Mouse (Mus musculus) monocyte, adult 2 months (primary cell): Measurements from ENCODE around the gene Zfp58.

Experiments used
- DNase-seq, 2 experiments: peaks; one replicate each; pipeline ENCODE4 v3.0.0; 2022; ENCODE audit warnings: low spot score in 2 of 2, low read depth in 1 of 2

Gene Zfp58

DNA sequence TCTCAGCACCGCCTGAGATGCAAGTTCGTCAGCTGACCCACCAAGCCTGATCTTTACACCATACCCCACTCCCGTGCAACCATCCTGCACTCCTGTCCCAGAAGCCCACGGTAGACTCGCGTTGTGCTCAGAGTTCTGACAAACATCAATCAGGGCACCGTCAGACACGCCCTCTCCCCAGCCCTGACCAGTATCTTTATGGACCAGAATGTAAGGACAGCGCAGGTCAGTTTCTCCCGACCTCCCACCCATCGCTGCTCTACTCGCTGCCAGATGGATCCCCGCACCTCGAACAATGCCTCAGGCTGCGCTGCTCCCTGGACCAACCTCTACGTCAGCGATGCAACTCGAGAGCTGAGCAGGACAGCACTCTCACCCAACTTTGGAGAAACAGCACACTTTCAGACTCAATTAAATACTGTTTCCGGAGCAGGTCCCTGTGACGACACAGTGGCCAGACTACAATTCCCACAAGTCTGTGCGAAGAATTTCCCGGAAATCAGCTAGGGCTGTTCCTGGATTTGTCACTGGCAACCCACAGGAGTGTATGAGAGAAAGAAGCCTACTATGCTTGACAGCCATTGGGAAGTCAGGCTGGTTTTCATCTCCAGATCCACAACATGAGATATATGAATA lies at the start of gene Zfp58:
TSS of gene Zfp58 (minus strand) at position 472 of the 636 bp plus-strand sequence.
- DNase-seq: peak; percentile 34 to 69

DNA sequence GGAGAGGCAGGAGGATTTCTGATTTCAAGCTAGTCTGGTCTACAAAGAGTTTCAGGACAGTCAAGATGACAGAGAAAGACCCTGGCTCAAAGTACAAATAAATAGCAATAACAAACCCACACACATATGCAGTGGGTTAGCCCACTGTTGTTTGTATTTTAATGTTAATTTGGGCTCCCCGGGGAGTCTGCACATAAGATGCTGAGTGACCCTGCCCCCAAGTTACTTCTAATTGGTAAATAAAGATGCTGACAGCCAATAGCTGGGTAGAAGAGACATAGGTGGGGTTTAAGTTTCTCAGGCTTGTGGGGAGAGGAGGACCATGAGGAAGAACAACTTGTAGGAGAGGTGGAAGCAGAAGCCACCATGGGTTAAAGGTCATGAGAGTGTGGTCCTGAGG lies 45.6 kb upstream of the Zfp58 start:
- DNase-seq: no peak

DNA sequence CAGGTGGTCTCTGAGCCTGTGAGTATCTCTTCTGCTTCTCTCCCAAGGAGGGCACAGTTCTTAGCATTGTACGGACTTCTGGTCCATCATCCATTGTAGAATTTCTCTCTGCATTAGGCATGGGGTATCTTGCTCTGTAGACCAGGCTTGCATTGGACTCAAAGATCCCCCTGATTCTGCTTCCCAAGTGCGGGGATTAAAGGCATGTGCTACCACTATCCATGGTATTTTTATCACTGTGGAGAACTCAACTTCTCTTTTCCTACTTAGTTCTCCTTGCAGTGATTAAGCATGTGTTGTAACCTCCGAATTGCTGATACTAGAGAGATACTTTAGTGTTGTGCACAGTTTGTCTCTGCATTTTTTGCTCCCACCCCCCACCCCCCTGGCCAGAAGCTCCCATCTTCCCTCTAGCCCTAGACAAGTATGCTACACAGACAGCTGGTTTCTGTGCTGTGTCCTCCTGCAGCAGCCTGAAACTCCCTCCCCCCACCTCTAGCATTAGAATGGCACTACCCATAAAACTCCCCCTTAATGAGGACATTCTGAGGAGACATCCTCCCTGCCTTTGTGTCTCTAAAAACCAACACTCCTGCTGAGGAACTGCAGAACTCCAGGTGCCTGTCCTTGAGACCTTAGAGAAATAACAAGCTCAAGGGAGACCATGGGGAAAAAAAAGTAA lies 26.8 kb upstream of the Zfp58 start:
- DNase-seq: no peak

DNA sequence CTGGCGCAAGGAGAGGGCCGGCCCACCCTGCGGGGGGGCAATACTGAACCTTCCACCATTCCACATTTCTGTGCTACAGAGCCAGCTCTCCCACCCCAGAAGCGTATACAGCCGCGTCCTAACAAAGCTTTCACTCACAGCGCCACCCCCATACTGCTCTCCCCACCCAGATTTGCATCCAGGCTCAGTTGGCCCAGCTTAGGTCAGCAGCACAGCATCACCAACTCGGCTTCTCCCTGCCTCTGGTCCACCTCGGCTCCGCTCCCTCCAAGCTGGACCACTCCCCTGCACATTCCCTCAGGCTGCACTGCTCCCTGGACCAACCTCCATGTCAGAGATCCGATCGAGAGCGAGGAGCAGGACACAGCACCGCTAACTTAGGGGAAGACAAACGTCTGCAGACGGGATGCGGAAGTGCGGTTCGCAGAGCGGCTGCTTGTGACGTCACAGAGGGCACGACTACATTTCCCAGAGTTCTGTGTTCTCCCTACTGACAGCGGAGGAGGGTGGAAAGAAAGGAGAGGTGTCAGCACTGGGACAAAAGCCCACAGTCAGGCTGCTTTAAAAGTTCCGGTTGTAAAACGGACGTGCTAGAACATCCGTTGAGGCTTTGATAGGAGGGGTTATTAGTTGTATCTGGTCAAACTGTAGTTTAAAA lies 25.5 kb upstream of the Zfp58 start, which contains the start of the genes Gm26965 and Zfp87:
TSS of gene Gm26965 (minus strand) at position 399 of the 658 bp plus-strand sequence.
TSS of gene Zfp87 (minus strand) at position 425 of the 658 bp plus-strand sequence.
- peak; percentile 82 to 89 for DNase-seq

DNA sequence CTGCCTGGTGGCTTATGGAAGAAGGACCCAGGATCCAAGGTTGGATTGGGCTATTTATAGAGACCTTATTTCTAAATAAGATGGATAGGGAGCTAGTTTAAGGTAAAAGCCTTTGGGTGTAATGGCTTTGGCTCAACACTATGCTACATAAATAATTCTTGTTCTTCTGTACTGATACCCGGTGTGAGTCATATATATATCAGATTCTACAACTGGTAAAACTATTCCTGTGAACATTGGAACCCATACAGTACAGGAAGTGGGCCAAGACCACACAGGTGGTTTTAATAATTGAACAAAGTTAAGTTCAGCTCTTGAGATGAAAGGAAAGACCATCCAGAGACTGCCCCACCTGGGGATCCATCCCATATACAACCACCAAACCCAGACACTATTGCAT lies 553 bp upstream of the Zfp58 start:
- no peak for DNase-seq

DNA sequence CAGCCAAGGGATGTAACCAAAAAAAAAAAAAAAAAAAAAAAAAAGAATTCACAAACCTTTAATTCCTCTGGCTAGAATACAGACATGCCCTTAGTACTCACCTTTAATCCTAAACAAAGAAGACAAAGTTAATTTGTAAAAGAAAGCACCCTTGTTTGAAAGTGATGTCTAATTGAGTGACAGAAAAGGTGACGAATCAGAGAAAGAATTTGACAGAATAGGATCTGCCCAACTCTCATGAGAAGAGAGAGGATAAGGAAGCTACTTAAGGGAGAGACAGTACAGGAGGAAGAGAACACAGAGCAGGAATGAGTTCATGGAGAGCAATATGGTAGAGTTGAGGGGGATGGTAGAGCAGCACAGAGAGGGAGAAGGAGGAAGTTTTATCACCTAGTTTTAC lies 4.7 kb downstream of the Zfp58 start:
- no peak for DNase-seq

DNA sequence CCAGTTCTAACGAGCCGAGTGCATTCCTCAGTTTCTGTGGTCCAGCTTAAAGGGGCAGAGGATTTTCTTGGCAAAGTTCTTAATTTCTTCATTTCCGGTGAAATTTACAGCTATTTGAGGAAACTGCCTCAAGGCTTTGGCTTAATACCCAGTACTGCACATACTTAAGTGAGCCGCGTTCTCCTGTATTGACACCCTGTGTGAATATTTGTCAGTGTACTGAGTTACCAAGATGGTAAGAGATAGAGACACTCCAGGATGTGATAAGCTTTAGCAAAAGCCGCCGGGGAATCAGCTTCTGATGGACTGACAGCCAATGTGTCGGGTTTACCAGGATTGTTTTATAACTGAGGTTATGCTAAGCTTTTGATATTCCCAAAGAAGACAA lies 15.9 kb downstream of the Zfp58 start:
- DNase-seq: no peak

DNA sequence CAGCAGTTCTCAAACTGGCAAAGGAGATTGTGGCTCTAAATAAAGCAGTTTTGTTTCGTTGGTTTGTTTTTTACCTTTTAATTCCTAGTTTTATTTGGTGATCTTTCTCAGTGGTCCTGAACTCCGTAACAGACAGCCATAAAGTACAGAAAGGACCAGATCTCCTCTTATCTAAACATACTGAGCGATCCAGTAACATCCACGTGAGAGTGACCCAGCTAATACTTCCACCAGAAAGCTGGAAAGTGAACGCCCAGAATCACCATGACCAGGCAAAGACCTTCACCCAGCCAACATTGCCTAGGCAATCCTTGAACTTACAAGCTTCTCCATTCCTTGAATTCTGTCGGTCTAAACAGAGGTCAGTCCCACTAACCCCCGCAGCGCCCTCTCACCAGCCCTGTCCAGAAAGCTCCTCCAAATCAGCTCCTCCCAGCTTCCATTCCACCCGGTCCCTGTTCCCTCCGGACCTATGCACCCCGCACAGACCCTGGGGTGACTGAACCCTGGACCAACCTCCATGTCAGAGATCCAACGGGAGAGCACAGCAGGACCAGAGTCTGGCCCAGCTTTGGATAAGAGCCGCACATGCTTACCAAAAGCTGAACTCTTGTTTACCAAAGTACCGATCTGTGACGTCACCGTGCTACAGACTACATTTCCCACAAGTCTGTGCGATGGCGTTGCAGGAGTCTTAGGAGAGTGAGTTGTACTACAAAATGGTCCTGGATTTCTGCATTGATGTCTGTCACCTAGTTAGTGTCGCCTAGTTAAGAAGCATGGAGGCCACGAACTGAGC lies 16.5 kb downstream of the Zfp58 start, which contains the start of gene Zfp874b:
TSS of gene Zfp874b (minus strand) at position 634 of the 799 bp plus-strand sequence.
- peak; percentile 40 to 69 for DNase-seq

DNA sequence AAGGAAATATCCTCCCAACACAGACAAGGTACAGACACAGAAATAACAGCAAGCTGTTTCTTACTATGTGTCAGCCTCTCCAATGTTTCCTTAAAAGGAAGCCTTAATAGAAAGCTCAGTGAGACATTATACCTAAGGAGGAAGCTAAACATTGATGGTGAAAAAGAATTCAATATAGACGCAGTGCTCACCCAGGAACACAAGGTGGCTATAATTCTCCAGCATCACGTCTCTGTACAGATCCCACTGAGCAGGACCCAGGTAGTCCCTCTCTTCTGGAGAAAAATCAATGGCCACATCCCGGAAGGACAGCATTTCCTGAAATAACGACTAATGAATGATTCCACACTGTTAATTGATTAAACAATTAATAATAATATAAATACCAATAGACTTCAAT lies 18.8 kb downstream of the Zfp58 start:
- DNase-seq: no peak

DNA sequence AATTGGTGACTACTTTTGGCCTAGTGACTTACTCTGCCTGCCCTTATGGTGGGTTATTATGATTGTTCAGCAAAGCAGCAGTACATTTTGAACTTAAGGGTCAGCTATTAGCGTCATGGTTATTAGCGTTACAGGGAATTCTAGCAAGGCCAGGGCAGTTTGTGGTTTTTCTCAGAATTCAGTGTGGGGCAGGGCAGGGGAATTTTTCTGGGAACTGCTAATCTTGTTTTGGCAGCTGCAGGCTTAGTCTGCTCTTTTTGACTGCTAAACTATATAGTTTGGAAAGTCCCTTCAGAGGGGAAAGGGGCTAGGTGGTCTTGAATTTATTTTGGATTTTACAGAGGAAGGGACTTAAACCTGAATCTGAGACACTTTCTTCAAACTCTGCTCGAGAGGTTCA lies 31.1 kb downstream of the Zfp58 start:
- DNase-seq: no peak

DNA sequence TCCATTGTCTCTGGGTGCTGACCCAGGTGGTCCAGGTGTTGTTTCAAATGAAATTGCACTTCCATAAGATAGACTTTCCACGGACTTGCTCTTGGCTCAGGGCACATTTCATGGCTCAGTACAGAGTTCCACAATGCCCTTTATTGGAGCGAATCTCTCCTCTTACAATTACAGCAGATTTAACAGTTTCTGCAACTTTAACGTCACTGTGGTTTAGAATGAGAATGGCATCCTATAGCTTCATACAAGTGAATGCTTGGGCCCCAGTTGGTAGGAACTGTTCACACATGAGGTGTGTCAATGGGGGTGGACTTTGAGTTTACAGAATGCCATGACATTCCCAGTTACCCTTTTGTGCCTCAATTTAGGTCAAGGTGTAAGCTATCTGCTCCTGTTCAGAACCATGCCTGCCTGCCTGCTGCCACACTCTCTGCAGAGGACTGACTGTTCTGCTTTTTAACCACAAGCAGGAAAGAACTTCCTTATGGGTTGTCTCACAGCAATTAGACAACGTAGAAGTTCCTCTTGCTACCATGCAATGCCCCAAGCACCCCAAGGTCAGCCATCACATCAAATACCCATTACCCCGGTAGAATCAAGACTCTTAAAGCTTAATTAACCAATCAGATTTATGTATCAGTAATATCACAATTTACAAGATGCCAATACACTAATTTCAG lies 36.7 kb downstream of the Zfp58 start:
- peak in 1 of 2 experiments; percentile 5 for DNase-seq

DNA sequence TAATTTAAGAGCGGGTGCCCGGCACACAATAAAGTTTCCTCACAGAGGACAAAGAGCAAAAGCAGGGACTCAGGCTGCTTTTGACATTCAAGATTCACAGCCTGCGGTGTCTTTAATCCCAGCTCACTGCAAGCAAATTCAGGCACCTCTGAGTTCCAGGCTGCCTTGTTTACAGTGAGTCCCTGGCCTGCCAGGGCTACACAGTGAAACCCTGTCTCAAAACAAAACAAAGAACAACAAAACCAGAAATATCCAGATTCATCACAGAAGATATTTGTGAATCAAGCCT lies 48.4 kb downstream of the Zfp58 start:
- DNase-seq: no peak

DNA sequence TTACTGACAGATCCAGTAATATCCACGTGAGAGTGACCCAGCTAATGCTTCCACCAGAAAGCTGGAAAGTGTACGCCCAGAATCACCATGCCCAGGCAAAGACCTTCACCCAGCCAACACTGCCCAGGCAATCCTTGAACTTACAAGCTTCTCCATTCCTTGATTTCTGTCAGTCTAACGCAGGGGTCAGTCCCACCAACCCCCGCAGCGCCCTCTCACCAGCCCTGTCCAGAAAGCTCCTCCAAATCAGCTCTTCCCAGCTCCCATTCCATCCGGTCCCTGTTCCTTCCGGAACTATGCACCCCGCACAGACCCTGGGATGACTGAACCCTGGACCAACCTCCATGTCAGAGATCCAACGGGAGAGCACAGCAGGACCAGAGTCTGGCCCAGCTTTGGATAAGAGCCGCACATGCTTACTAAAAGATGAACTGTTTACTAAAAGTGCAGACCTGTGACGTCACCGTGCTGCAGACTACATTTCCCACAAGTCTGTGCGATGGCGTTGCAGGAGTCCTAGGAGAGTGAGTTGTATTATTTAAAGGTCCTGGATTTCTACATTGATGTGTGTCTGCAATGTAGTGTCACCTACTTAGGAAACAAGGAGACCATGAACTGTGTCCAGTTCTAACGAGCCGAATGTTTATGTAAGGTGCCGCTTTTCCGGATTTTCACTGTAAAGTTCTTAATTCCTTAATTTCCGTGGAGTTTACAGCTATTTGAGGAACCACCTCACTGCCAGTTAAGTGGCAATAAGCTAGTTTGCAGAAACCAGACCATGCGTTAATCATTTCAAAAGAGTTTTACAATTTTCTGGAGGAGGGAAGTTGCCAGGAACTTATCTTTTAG lies 49.0 kb downstream of the Zfp58 start, which contains the start of gene Zfp874a:
TSS of gene Zfp874a (minus strand) at position 453 of the 849 bp plus-strand sequence.
- peak; percentile 33 to 74 for DNase-seq
